Mouse (Mus musculus) kidney, adult 2 months (tissue): Measurements from ENCODE around the gene Hist1h3d.

ENCODE experiments used
- CTCF ChIP-seq: fragments of 200-500 bp; conservative IDR thresholded peaks from 2 replicates; pipeline ENCODE4 v1.5.1; 2011; ENCODE audit warnings: low read depth, mild to moderate bottlenecking, control low read depth, low read length, moderate library complexity, mixed read lengths; ENCODE audit not compliant: insufficient read depth, insufficient read length
- POLR2A ChIP-seq: fragments of 200-500 bp; IDR thresholded peaks from one replicate; pipeline ENCODE4 v1.6.1; 2011; ENCODE audit warnings: low read depth, low read length, control low read depth

DNA sequence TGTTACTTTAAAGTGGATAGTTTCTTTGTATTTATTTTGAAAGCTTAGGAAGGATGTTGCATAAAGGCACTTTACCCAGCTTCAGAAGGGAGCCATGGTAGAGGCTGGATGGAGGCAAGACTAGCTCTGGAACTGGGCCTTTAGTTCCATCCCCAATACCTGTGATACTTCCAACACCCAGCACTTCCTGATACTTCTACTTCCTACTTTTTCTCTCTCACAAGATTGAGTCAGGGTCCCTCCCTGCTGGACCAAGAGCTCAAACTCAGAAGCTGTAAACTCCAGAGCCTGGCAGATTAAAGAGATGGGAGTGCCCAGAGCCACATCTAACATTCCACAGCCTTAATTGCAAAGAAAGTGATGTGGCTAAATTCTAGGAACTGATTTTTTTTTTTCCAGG is 8.8 kb downstream of the Hist1h3d start:
- no peak for TF ChIP-seq POLR2A
- TF ChIP-seq CTCF: no peak
